Mouse (Mus musculus) megakaryocyte, embryonic 14.5 days (primary cell): ENCODE measurements at regions not wholly inside any gene's neighbourhood (a gene's known extent, or its start where the extent isn't known, plus 50 kb on each side); places are given as distances from the start of the nearest gene placed in this dataset.

Source experiments
- FLI1 ChIP-seq: IDR thresholded peaks from 2 replicates; pipeline ENCODE4 v1.6.1; 2012; ENCODE audit warnings: low read length, inconsistent platforms, mixed read lengths
- GATA1 ChIP-seq: IDR thresholded peaks from 3 replicates; pipeline ENCODE4 v1.6.1; 2012; ENCODE audit warnings: mixed read lengths, low read length, inconsistent platforms, borderline replicate concordance

DNA sequence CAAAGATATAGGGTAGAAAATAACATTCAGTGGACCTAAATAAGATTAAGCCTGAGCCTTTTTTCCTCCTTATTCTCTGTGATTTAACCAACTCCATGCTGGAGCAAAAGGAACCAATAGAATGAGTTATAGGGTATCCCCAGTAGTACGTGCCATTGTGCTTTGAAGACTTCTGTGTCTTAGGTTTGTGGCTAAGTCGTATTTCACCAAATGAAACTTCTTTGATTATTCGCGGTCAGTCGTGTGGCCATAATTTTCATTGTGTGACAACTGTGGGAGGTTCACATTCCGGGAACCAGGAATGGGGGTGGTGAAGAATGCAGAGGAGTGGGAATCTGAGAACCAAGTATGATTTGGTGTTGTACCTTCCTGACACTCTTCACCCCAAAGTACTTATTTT, 535.6 kb upstream of the Pkn2 start:
- TF ChIP-seq GATA1 (no peak), FLI1 (no peak)
